Mouse (Mus musculus): Measurements from ENCODE around the gene Fam214a.
A peak's percentile ranks its signal among the peaks of the same experiment; 100 is the strongest.
"Not testable (repeated sequence)": the region's sequence is repeated elsewhere in the genome, so short reads cannot be mapped to it uniquely, and the experiment has no call there.

Fam214a gene

GRCm38 (mm10) chr9:74981663-74982111 lies 29.0 kb downstream of the Fam214a start:
- DNase-seq = no peak

GRCm38 (mm10) chr9:74982193-74982592 lies 29.5 kb downstream of the Fam214a start:
- DNase-seq = no peak

GRCm38 (mm10) chr9:74982722-74983121 lies 30.0 kb downstream of the Fam214a start:
- DNase-seq = not testable (repeated sequence)

GRCm38 (mm10) chr9:74985173-74985715 lies 32.6 kb downstream of the Fam214a start:
- DNase-seq = no peak

GRCm38 (mm10) chr9:74985770-74986169 lies 33.1 kb downstream of the Fam214a start:
- no peak for DNase-seq

GRCm38 (mm10) chr9:74988893-74989460 lies 36.3 kb downstream of the Fam214a start:
- DNase-seq = no peak

- DNase-seq = no peak
These were observed 37.3 kb downstream of the Fam214a start for GRCm38 (mm10) chr9:74989990-74990389.

GRCm38 (mm10) chr9:74994611-74995257 lies 42.0 kb downstream of the Fam214a start:
- peak; percentile 15 to 52 for DNase-seq

- no peak for DNase-seq
These were observed 43.7 kb downstream of the Fam214a start for GRCm38 (mm10) chr9:74996349-74996748.

- DNase-seq = no peak
These were observed 45.3 kb downstream of the Fam214a start for GRCm38 (mm10) chr9:74997976-74998375.

- DNase-seq = no peak
These were observed 48.3 kb downstream of the Fam214a start for GRCm38 (mm10) chr9:75001006-75001405.

- DNase-seq = peak in 1 of 2 experiments; percentile 27
These were observed 49.0 kb downstream of the Fam214a start for GRCm38 (mm10) chr9:75001611-75002204.

- DNase-seq = no peak
These were observed 49.6 kb downstream of the Fam214a start for GRCm38 (mm10) chr9:75002262-75002661.

- no peak for DNase-seq
These were observed 51.5 kb downstream of the Fam214a start for GRCm38 (mm10) chr9:75004203-75004602.

GRCm38 (mm10) chr9:75016591-75016990 lies 63.9 kb downstream of the Fam214a start:
- no peak for DNase-seq

GRCm38 (mm10) chr9:75019181-75019580 lies 66.5 kb downstream of the Fam214a start:
- DNase-seq = no peak

- no peak for DNase-seq
These were observed 66.9 kb downstream of the Fam214a start for GRCm38 (mm10) chr9:75019592-75019991.

GRCm38 (mm10) chr9:75020561-75020960 lies 67.9 kb downstream of the Fam214a start:
- DNase-seq = no peak

GRCm38 (mm10) chr9:75022546-75022945 lies 69.9 kb downstream of the Fam214a start:
- no peak for DNase-seq

- no peak for DNase-seq
These were observed 70.6 kb downstream of the Fam214a start for GRCm38 (mm10) chr9:75023150-75023894.

- no peak for DNase-seq
These were observed 71.4 kb downstream of the Fam214a start for GRCm38 (mm10) chr9:75024089-75024488.

GRCm38 (mm10) chr9:75025689-75026088 lies 73.0 kb downstream of the Fam214a start:
- DNase-seq = no peak

- DNase-seq = no peak
These were observed 79.7 kb downstream of the Fam214a start for GRCm38 (mm10) chr9:75032408-75032807.

Measured in kidney, postnatal 25 days (tissue).